Mouse (Mus musculus) megakaryocyte, embryonic 14.5 days (primary cell): Measurements from ENCODE around the gene Snrpb.

Experiments
- FLI1 ChIP-seq: IDR thresholded peaks from 2 replicates; pipeline ENCODE4 v1.6.1; 2012; ENCODE audit warnings: low read length, inconsistent platforms, mixed read lengths
- GATA1 ChIP-seq: IDR thresholded peaks from 3 replicates; pipeline ENCODE4 v1.6.1; 2012; ENCODE audit warnings: mixed read lengths, low read length, inconsistent platforms, borderline replicate concordance

GRCm38 (mm10) chr2:130167861-130168260 is 11.3 kb downstream of the Snrpb start:
- TF ChIP-seq GATA1 (no peak), FLI1 (no peak)
